Mouse (Mus musculus): ENCODE results near the gene Slc50a1. TPM values are rescaled to one million over a fixed set of nuclear protein-coding genes. Genes with fewer than 3 reads are reported as not detected.

Slc50a1 gene
- total RNA-seq (2021): 10 to 100 TPM; 42.0 to 47.7 TPM
- long read RNA-seq, experiment 1, transcript Slc50a1-201 (6 exons, 1,022 nt): major isoform, 43 of 67 reads
- long read RNA-seq, experiment 1, transcript Slc50a1-207 (4 exons, 1,332 nt): minor isoform, 5 of 67 reads
- long read RNA-seq, experiment 1, partial matches to known transcripts: 3 of 67 reads
- long read RNA-seq, experiment 1, other reads (novel, unspliced or antisense): 12 of 67 reads
- long read RNA-seq, experiment 2, transcript Slc50a1-201 (6 exons, 1,022 nt): major isoform, 21 of 37 reads
- long read RNA-seq, experiment 2, partial matches to known transcripts: 4 of 37 reads
- long read RNA-seq, experiment 2, other reads (novel, unspliced or antisense): 6 of 37 reads

DNA sequence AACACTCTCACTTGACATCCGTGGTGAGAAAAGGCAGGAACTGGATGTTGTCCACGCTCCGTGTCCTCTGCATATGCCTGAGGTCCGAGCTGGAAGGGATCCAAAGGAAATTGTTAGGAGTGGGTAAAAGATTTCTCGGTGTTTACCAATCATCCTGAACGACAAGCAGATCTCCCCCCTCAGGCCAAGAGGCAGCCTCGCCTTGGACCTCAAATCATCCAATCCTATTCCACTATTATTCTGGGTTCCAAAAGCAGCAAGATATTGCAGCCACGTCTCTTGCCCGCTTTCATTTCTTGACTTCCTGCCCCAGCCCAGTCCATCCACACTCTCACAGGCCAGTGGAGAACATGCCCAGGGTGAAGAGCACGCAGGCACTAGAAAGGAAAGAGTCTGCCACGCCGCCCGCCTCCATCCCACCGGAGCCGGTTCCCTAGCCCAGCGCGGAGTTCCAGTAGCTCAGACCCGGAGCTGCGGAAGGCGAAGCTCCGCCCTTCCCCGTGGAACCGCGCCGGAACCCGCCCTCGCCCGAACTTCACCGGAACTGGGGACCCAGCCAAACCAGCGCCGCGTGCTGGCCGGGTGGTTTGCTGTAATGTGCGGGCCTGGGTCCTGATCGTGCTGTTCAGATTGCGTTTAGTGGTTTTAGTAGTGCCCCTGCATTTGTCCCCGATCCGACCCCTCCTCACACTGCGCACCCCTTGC, at the start of gene Slc50a1:
TSS of gene Slc50a1 (minus strand) at position 520 of the 705 bp plus-strand sequence.
- DNase-seq: peak; percentile 94 to 95

DNA sequence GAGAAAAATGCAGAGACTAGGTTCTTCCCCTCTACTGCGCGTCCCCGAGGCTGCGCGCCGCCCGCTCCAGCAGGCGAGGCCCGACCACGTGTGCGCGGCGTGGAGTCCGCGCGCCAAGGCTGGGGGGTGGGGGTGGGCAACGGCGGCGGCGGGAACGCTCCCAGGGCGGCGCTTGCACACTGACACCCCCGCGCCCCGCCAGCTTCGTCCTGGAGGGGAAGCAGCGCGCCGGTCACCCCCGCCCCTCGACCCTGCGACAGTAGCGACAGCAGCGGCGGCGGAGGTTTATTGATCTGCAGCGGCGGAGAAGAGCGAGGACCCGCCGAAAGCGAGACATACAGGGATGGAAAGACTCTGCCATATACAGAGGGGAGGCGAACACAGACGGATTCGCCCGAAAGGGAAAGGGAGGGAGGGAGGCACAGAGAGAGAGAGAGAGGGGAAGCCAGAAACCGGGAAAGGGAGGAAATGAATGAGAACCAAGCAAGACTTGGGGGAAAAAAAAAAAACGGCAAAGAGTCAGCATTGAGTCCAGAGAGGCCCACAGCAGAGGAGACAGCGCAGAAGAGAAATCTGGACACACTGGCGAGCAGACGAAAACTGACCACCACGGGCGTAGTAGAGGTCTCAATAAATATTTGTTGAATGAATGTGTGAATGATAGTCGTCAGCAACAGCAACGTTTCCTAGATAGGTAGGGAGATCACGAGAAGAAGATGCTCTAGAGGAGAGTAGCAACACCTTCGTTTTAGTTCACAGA, 49.4 kb upstream of the Slc50a1 start:
- DNase-seq: peak in 1 of 2 experiments; percentile 13

GRCm38 (mm10) chr3:89318971-89319590, 48.7 kb upstream of the Slc50a1 start:
- no peak for DNase-seq

- no peak for DNase-seq
Measured at GRCm38 (mm10) chr3:89318316-89318715, 47.9 kb upstream of the Slc50a1 start.

DNA sequence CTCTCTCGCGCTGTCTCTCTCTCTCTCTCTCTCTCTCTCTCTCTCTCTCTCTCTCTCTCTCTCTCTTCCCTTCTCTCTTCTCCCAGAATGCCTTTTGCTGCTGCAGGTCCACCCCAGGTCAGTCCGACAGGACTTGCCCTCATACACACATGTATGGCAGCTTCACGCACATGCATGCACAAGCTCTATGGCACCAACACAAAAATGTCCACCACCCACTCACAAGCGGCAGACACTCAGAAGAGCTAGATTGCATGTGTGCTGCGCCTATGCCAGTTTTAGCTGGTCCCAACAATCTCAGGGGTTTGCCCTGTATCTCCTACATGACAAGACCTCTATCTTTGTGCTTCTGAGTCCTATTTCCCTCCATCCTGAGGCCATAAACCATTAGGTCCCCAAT, 46.9 kb upstream of the Slc50a1 start:
- DNase-seq: no peak

GRCm38 (mm10) chr3:89316833-89317232, 46.5 kb upstream of the Slc50a1 start:
- peak; percentile 84 to 87 for DNase-seq

- no peak for DNase-seq
Measured at GRCm38 (mm10) chr3:89315930-89316831, 45.8 kb upstream of the Slc50a1 start.

DNA sequence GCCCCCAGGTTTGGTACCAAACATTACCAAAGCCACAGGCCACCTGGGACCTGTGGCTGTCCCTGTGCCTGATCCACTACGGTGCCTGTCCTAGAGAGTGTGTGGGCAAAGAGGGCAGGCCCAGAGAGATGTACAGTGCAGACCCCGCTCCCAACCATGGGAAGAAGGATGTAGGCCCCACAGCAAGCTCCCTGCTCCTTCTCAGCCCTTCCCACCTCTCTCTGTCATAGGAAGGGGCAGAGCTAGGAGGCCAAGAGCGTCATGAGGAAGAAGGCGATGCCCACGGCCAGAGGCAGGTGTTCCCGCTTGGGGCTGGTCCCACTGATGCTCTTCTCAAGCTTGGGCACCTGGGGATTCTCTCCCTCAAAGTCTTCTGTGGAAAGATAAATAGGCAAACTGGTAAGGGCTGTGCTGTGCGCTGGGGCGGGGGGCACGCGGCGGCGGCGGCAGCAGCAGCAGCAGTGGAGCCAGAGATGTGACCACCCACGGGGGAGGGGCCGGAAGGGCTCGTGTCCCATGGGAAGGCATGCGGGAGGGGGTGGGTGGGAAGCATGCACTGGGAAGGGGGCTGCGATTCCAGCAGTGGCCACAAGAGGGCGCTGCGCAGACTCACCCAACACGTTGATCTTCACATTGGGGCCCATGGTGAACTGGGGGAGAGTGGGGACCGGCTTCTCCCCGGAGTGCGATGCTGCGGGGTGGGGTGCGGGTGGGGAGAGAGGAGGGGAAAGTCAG, 45.0 kb upstream of the Slc50a1 start:
- peak; percentile 76 to 85 for DNase-seq

DNA sequence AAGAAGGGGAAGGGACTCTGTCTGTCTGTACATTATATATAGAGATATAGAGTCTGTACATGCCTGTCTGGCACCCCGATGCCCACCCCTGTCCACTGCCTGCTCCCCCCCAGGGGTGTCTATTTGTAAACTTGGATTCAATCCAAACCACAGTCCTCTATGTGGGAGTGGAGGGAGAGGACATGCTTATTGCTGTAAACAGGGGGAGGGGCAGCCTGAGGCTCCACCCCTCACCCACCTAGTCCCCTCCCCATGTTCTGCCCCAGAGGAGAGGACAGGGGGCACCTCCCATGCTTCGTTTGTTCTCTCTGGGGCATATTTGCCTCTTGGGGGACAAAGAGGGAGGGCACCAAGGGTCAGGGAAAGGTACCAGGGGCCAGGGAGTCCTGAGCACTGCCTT, 44.4 kb upstream of the Slc50a1 start:
- DNase-seq: no peak

DNA sequence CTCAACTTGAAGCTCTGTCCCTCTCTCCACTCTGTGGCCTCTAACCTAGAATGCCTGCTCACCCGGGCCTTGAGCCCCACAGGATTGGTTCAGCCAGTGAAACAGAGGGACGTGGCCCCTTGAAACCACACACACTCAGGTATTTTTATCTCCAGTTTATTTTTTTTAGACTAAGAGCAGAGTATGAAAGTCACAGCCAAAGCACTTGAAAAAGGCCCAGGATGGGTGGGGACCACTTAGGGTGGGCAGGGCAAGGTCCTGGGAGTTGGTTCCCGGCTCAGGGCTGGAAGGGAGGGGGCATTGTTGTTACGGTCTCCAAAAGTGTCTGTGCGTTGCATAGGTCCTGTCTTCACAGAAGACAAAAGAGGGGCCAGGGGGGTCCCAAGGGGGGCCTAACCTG, 44.0 kb upstream of the Slc50a1 start:
- DNase-seq: no peak

DNA sequence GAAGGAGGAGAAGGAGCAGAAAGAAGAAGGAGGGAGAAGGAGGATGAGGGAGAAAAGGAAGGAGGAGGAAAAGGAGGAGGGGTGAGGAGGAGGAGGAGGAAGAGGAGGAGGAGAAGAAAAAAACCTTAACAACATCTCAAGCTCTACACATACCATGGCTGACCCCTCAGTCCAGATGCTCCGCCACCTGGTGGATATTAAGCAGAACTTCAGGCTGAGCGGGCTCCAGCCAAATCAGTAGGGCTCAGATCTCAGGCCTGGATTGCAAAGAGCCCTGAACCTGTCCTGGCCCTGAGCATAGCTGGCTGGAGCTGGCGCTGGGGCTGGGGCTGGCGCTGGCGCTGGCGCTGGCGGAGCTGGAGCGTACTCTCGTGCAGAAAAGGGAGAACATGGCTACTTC, 37.7 kb upstream of the Slc50a1 start:
- DNase-seq: peak; percentile 73 to 82

DNA sequence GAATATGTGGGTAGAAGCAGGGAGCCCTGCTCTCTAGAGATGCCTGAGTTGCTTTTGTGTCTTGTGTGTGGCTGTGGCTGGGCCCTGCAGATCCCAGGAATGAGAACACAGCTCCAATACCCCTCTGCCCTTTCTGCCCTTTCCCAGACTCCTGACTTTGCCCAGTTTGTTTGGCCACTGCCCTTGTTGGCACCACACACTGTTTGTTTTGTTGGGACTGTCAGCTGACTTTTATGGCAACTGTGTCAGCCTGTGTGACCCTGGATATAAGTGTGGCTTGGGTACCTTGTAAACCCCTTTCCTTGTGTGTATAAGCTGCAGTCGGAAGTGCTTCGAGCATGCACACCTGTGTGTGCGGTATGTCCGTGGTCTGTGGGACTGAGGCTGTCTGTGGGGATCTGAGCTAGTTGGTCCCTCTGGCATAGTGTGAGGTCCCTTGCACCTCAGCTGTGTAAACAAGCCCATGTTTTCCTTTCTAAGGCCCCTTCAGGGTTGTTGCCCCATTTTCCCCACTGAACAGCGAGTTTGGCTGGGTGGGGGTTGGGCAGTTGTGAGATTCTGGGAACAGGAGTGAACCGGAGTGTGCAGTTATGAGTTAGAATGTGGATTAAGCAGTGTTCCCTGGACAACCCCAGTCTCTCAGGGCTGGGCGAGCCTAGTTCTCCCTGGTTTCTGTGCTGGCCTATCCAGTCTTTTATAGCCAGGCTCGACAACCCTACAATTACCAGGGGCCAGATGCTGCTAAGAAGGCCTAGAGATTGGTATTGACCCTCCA, 35.4 kb upstream of the Slc50a1 start:
- DNase-seq: no peak

- no peak for DNase-seq
Measured at GRCm38 (mm10) chr3:89305105-89305504, 34.7 kb upstream of the Slc50a1 start.

- no peak for DNase-seq
Measured at GRCm38 (mm10) chr3:89304440-89304839, 34.1 kb upstream of the Slc50a1 start.

GRCm38 (mm10) chr3:89300514-89300913, 30.1 kb upstream of the Slc50a1 start:
- no peak for DNase-seq

DNA sequence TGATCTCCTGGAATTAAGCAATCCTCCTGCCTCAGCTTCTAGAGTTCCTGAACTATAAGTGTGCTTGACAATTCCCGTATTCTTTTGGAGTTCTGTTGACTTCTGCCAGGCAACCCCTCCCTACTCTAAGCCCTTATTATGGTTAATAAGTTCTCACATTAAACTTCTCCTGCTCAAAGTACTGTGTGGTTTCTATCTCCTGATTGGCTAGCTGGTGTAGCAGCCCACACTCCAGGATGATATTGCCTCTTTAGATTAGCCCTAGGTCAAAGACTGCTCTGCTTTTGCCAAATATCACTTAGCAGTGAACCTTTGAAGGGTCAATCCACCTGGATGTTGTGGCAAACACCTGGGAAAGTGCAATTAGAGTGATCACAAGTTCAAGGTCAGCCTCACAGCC, 29.7 kb upstream of the Slc50a1 start:
- DNase-seq: no peak

GRCm38 (mm10) chr3:89299499-89299898, 29.1 kb upstream of the Slc50a1 start:
- DNase-seq: peak; percentile 64 to 67

GRCm38 (mm10) chr3:89298908-89299307, 28.5 kb upstream of the Slc50a1 start:
- DNase-seq: no peak

DNA sequence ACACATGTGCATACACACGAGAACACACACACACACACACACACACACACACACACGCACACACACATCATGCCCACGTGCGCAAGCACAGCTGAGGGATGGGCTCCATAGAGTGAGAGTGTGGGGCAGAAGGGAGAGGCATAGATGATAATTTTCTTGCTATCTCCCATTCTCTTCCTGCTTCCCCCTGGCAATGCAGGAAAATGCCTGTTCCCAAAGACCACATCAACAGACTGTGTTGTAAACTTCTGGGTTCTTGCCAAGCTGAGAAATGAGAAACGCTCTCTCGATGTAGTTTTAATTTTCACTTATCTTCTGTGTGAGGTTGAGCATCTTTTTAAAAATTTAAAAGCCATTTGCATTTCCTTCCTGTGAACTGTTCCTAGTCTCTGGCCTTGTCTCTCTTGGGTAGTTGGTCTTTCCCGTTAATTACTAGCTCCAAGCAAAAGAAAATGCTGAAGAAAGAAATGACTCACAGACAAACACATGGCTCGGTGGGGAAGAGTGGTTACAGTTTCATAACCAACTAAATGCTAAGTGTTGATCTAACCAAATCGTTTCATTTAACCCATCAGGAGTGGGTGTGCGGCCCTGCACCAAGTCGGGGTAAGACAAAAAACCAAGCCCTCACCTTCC, 26.5 kb upstream of the Slc50a1 start:
- DNase-seq: no peak
